ENCODE assay signal across 19 mouse cellular contexts in genomic region chr16:40316199-40316598, GRCm38 (mm10).
DNase-seq lines count a peak whose midpoint lies in the region; ATAC-seq and TF ChIP-seq lines count a peak whose summit lies in the region.
"Had no signal": no experiment of that assay in that cellular context is flagged by ENCODE, and none has a peak within 500 bp of the region (broad histone marks: within the 10 kb centered on the region; RNA-seq: fewer than 3 reads in every experiment).

No protein-coding gene starts in this region.

- H3K9me3 ChIP-seq in forebrain, postnatal 0 days (ENCODE audit: low read length) = no peaks in the 10 kb centered on the region
- H3K9me3 ChIP-seq in forebrain, embryonic 15.5 days = no peaks in the 10 kb centered on the region
- H3K9me3 ChIP-seq: embryonic facial prominence, embryonic 12.5 days; heart, embryonic 12.5 days; hindbrain, embryonic 10.5 days; hindbrain, embryonic 15.5 days had no signal

- H3K9ac ChIP-seq in forebrain, postnatal 0 days = no peak overlapping the region
- H3K9ac ChIP-seq in forebrain, embryonic 15.5 days (replicated peaks) = no peak overlapping the region
- H3K9ac ChIP-seq: embryonic facial prominence, embryonic 12.5 days; heart, embryonic 12.5 days; hindbrain, embryonic 15.5 days had no signal

- DNase-seq in cerebellum, adult 9-11 months = peak; percentile 21
- no peak for DNase-seq in cerebellum, postnatal 4 days (ENCODE audit: low spot score in 2 of 2)
- peak; percentile 46 for DNase-seq in forebrain, postnatal 0 days
- peak; percentile 58 for DNase-seq in brain, adult 2 months (ENCODE audit: low read depth, low spot score)
- peak; percentile 20 for DNase-seq in brain, embryonic 18.5 days (ENCODE audit: low read depth, low spot score)
- DNase-seq in thymus, postnatal 14 days = no peak
- DNase-seq: adrenal gland, postnatal 14 days; gastrocnemius, postnatal 14 days; kidney, adult 8-10 months had no signal

- no peak overlapping the region for H3K4me3 ChIP-seq in forebrain, postnatal 0 days (ENCODE audit: low read depth, low read length)
- H3K4me3 ChIP-seq in forebrain, embryonic 15.5 days = no peak overlapping the region
- H3K4me3 ChIP-seq: embryonic facial prominence, embryonic 12.5 days; heart, embryonic 12.5 days; hindbrain, embryonic 10.5 days; hindbrain, embryonic 15.5 days had no signal

- no peak for ATAC-seq in forebrain, postnatal 0 days
- no peak for ATAC-seq in forebrain, embryonic 15.5 days (replicated peaks)
- ATAC-seq: activated CD4-positive, CD25-positive, alpha-beta regulatory T cell, adult 4 months; inflammation-experienced regulatory T-cells, adult 6 months; intestine, postnatal 0 days; Patski had no signal

- H3K4me1 ChIP-seq in forebrain, postnatal 0 days (ENCODE audit: insufficient read depth) = no peaks in the 10 kb centered on the region
- H3K4me1 ChIP-seq in forebrain, embryonic 15.5 days = 0 out of 2 replicates have a peak, but pooled peaks cover 3% of the 10 kb centered on the region
- H3K4me1 ChIP-seq: embryonic facial prominence, embryonic 12.5 days; heart, embryonic 12.5 days; hindbrain, embryonic 10.5 days; hindbrain, embryonic 15.5 days had no signal

- no peak for TF ChIP-seq CTCF in forebrain, postnatal 0 days (IDR thresholded peaks at IDR 0.05; ENCODE audit: low read depth)

- H3K4me2 ChIP-seq in forebrain, postnatal 0 days (ENCODE audit: low read depth) = no peak overlapping the region
- no peak overlapping the region for H3K4me2 ChIP-seq in forebrain, embryonic 15.5 days (replicated peaks)
- H3K4me2 ChIP-seq: embryonic facial prominence, embryonic 12.5 days; heart, embryonic 12.5 days; hindbrain, embryonic 15.5 days had no signal

- no peaks in the 10 kb centered on the region for H3K36me3 ChIP-seq in forebrain, postnatal 0 days (ENCODE audit: insufficient read depth)
- no peaks in the 10 kb centered on the region for H3K36me3 ChIP-seq in forebrain, embryonic 15.5 days
- H3K36me3 ChIP-seq: embryonic facial prominence, embryonic 12.5 days; heart, embryonic 12.5 days; hindbrain, embryonic 10.5 days; hindbrain, embryonic 15.5 days had no signal

- no peak overlapping the region for H3K27ac ChIP-seq in forebrain, postnatal 0 days (ENCODE audit: low read depth, low read length)
- no peak overlapping the region for H3K27ac ChIP-seq in forebrain, embryonic 15.5 days (replicated peaks)
- H3K27ac ChIP-seq: embryonic facial prominence, embryonic 12.5 days; hindbrain, embryonic 10.5 days; hindbrain, embryonic 15.5 days had no signal

- H3K27me3 ChIP-seq in forebrain, postnatal 0 days (ENCODE audit: insufficient read depth, low read length) = no peaks in the 10 kb centered on the region
- no peaks in the 10 kb centered on the region for H3K27me3 ChIP-seq in forebrain, embryonic 15.5 days
- H3K27me3 ChIP-seq: CH12.LX; embryonic facial prominence, embryonic 12.5 days; heart, embryonic 12.5 days; hindbrain, embryonic 15.5 days; Patski had no signal

- 55% methylated on average over 2 of the region's 2 CpGs for WGBS in forebrain, postnatal 0 days
- 71% methylated on average over 2 of the region's 2 CpGs for WGBS in forebrain, embryonic 15.5 days

Comparison
In these comparisons a context has a peak if more than half of its experiments do, and no peak if none do; other contexts are left out.
1. DNase-seq: peak in cerebellum, adult 9-11 months (single experiment), forebrain, postnatal 0 days (single experiment), brain, adult 2 months (single experiment) and brain, embryonic 18.5 days (single experiment); none in cerebellum, postnatal 4 days (0 of 2) and thymus, postnatal 14 days (single experiment).